Mouse (Mus musculus) adipocyte (in vitro differentiated cells): ENCODE measurements around the gene B3gnt5.
A peak's percentile ranks its signal among the peaks of the same experiment; 100 is the strongest.

Source experiments
- DNase-seq: peaks from one replicate; pipeline ENCODE4 v3.0.0-alpha.2; 2016; ENCODE audit warnings: low spot score

Gene B3gnt5

GRCm38 (mm10) chr16:19760074-19760473, at the start of gene B3gnt5:
TSS of gene B3gnt5 (plus strand) at chr16:19760208.
- no peak for DNase-seq

GRCm38 (mm10) chr16:19720959-19721358, 39.0 kb upstream of the B3gnt5 start:
- no peak for DNase-seq

DNA sequence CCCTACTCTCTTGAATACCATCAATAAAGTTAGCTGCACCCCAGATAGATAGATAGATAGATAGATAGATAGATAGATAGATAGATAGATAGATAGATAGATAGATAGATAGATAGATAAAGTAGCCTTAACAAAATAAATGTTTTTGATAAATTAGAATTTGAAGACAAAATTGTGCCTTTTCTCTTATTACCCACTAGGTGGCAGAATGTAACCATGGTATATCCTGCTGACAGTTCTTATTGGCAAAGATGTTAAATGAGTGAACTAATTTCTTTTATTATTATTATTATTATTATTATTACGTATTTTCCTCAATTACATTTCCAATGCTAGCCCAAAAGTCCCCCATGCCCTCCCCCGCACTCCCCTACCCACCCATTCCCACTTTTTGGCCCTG, 35.9 kb upstream of the B3gnt5 start:
- peak; percentile 15 for DNase-seq

DNA sequence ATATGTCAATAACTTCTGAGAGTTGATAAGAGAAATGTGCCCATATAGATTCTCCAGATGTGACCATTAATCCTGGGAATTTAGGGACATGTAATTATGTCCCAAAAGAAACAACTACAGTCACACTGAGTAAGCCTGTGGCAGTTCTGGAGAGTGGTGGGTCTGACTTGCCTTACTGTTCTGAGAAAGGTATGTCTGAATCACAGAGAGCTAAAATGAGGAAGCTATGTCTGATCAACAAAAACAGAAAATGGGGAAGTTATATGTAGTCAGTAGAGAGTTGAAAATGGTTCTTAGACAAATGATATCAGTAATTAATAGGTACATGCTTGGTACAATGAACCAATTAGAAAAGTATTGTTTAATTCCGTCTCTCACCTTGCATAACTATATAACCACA, 27.1 kb upstream of the B3gnt5 start:
- DNase-seq = no peak

GRCm38 (mm10) chr16:19760505-19761496, 793 bp downstream of the B3gnt5 start:
- DNase-seq = no peak

GRCm38 (mm10) chr16:19761691-19762090, 1.7 kb downstream of the B3gnt5 start:
- no peak for DNase-seq

DNA sequence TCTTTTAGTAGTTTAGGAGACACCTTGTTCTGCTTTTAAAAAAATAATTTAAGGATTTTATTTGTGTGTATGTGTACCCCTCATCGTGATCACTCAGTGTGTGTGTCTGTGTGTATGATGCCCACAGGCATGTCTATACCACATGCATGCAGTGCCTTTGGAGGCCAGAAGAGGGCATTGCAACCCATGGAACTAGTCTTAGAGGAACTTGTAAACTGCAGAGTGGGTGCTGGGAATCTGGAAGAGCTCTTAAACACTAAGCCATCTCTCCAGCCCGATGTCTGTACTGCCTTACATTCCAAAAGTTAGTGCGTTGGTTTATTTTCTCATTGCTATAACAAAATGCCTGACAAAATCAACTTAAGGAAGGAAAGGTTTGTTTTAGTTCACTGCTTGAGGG, 6.1 kb downstream of the B3gnt5 start:
- no peak for DNase-seq

- DNase-seq = no peak
Measured at GRCm38 (mm10) chr16:19768046-19768445, 8.0 kb downstream of the B3gnt5 start.

- DNase-seq = no peak
Measured at GRCm38 (mm10) chr16:19772013-19772412, 12.0 kb downstream of the B3gnt5 start.

- no peak for DNase-seq
Measured at GRCm38 (mm10) chr16:19786386-19787090, 26.5 kb downstream of the B3gnt5 start.

GRCm38 (mm10) chr16:19789914-19790313, 29.9 kb downstream of the B3gnt5 start:
- no peak for DNase-seq

GRCm38 (mm10) chr16:19818801-19819200, 58.8 kb downstream of the B3gnt5 start:
- DNase-seq = no peak
